Mouse (Mus musculus) spleen, adult 18-20 months (tissue): ENCODE measurements at regions not wholly inside any gene's neighbourhood (a gene's known extent, or its start where the extent isn't known, plus 50 kb on each side); places are given as distances from the start of the nearest gene placed in this dataset.
"Not testable (repeated sequence)": the region's sequence is repeated elsewhere in the genome, so short reads cannot be mapped to it uniquely, and the experiment has no call there.

ENCODE experiments used
- DNase-seq, 2 experiments: peaks; one replicate each; pipeline ENCODE4 v3.0.0; 2022; ENCODE audit warnings: mixed read lengths in 2 of 2

GRCm38 (mm10) chr3:8310379-8311128 is 1299.3 kb downstream of the Zfp704 start:
- no peak for DNase-seq

DNA sequence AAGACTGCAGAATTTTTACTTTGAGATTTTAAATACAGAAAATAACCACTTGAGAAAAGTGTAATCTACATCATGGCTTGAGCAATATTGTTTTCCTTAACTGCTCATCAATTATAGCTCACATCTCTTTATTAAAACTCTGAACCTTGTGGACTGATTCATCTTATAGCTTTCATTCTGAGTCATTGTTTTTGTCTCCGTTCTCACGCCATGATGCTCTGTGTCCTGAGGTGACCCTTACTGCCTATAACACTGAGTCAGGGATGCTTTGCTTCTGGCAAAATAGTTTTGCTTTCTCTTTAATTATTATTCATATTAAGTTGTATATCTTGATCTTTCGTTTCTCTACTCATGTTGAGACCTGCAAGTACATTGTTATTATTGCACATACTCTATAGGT is 1302.6 kb downstream of the Zfp704 start:
- no peak for DNase-seq

DNA sequence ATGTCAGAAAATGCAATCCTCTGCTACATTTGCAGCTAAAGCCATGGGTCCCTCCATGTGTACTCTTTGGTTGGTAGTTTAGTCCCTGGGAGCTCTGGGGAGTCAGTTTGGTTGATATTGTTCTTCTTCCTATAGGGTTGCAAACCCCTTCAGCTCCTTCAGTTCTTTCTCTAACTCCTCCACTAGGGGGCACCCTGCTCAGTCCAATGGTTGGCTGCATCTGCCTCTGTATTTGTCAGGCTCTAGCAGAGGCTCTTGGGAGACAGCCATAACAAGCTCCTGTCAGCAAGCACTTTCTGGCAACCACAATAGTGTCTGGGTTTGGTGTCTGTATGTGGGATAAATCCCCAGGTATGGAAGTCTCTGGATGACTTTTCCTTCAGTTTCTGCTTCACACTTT is 1305.1 kb downstream of the Zfp704 start:
- no peak for DNase-seq

DNA sequence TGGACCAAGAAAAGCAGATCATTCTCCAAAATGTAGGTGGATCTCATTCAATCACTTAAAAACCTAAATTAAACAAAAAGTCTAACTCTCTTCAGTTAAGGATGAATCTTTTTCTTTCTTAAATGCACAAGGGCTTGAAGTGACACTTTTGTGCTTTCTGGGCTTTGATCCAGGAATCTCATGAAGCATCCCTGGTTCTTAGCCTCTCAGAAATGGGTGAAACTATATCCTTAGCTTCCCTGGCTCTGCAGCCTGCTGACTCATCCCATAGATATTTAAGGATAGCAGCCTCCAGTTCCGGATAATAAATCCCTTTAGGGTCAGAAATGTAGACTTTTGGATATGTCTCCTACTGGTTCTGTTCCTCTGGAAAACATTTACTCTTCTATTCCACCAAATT is 1316.8 kb downstream of the Zfp704 start:
- no peak for DNase-seq

- no peak for DNase-seq
These were observed 1320.3 kb downstream of the Zfp704 start for GRCm38 (mm10) chr3:8289558-8289957.

GRCm38 (mm10) chr3:8288437-8288836 is 1321.4 kb downstream of the Zfp704 start:
- no peak for DNase-seq

DNA sequence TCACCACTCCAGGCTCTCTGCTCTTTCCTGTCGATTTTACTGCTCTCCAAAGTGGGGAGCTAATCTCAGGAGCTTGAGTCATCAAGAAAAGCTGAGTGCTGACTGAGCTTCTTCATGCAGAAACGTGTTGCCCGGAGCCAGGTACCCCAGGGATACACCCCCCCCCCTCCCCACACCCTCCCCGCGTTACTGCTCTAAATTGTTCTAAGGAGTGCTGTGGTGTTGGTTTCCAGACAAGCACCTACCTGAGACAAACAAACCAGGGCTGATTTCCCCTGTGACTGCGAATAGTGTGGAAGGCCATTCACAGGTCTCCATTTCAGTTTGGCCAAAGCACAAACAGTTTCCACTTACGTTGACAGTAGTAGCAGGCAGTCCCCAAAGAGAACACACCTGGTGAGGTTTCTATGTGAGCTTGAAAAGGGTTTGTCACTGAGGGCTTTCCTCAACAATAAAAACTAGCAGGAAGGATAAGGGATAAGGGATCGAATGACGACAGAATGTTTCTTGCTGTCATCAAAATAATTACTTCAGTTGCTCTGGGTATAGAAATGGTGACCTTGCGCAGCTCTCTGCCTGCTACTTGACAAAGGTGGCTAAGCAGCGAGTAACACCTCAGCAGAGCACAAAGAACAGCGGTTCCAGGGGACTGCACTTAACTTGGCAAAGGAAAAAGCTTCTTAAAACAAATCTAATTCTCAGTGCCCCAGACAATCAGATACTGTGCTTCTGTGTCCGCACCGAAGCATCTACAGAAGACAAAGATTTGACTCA is 1325.0 kb downstream of the Zfp704 start:
- no peak for DNase-seq

- no peak for DNase-seq
These were observed 1327.5 kb downstream of the Zfp704 start for GRCm38 (mm10) chr3:8282411-8282810.

DNA sequence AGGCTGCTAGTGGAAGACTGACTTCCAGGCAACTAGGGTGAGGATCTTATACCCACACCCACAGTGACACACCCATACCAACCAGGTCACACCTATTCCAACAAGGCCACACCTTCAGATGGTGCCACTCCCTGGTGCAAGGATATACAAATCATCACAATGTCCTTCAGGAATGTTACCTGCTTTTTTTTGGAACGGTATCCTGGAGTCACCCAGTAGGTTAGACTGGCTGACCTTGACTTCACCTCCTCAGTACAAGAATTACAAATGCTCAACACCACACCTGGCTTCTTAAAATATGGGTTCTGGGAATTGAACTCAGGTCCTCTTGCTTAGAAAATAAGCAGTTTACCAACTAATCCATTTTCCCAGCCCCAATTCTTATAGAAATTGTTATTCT is 1333.2 kb downstream of the Zfp704 start:
- no peak for DNase-seq

- no peak for DNase-seq
These were observed 1339.0 kb downstream of the Zfp704 start for GRCm38 (mm10) chr3:8270935-8271298.

DNA sequence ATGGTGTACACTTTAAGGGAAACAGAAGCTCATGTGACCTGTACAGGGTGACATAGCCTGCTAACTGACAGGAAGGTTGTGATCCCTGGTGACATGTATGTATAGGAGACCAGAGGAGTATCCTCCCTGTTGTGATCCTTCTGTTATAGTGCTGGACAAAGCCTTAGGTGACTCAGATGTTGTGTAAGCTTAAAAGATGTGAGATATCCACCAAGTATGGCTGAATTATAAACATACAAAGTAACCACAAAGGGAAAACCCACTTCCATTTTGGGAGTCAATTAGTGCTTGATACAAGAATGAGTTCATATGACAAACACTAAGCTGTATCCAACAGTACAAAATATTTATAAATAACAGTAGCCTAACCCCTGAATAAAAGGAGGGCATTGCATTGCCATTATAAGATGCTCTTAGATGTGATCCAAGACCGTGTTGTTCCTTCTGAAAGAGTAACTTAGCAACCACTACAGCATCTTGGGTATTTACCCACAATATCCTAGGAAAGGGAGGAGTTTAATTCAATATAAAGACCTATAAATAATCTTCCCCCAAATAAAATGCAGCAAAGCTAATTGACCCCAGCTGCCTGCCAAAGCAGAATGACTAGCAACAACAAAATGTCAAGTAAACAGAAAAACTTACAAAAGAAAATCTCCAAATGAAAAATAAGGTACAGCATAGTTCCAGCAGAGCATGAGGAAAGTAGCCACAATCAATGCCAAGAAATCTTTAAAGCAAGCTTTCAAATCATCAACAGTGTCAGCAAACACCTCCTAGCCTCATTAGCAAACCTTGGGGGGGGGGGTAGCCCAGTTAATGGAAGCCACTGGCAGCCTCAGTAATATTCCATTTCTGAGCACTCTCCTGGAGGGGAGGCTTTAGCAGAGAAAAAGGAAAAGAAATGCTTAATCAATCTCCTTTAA is 1339.6 kb downstream of the Zfp704 start:
- DNase-seq: no peak

GRCm38 (mm10) chr3:8265783-8266182 is 1344.1 kb downstream of the Zfp704 start:
- DNase-seq: no peak

GRCm38 (mm10) chr3:8264366-8265033 is 1345.4 kb downstream of the Zfp704 start:
- DNase-seq: no peak

GRCm38 (mm10) chr3:8257293-8257692 is 1352.6 kb downstream of the Zfp704 start:
- no peak for DNase-seq

DNA sequence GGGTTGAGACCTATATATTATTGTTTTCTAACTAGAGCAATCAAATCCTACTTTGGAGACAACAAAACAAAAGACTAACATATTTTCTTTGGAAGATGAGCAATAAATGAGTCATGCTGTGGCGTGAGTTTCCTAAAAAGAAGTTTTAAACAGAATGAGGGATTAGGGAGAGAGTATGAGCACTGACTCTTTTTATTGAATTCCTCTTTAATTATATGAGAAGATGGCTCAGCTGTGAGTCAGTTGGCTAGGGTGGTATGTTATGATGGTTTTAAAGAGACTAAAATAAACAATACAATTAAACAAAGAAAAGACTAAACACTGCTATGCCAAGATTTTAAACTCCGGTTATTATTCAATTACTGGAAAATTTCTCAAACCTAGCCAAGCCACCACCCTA is 1357.6 kb downstream of the Zfp704 start:
- no peak for DNase-seq

- no peak for DNase-seq
These were observed 1361.0 kb downstream of the Zfp704 start for GRCm38 (mm10) chr3:8248911-8249310.

DNA sequence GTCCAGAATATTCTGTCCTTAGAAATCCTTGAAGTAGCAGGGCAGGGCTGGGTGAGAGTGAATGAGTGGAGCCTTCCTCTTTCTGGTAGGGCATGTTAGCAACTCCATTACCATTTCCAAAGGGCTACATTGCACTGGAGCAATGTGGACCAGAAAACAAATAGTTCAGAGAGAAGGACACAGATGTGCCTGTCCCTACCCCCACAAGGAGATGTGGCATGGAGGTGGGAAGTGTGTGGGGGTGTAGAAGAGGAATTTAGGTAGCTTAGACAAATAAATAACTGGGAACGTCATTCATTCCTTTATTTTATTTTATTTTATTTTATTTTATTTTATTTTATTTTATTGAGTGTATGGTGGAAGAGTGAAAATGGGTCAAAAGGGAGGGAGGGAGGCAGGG is 1364.1 kb downstream of the Zfp704 start:
- DNase-seq: peak; percentile 20 to 42

DNA sequence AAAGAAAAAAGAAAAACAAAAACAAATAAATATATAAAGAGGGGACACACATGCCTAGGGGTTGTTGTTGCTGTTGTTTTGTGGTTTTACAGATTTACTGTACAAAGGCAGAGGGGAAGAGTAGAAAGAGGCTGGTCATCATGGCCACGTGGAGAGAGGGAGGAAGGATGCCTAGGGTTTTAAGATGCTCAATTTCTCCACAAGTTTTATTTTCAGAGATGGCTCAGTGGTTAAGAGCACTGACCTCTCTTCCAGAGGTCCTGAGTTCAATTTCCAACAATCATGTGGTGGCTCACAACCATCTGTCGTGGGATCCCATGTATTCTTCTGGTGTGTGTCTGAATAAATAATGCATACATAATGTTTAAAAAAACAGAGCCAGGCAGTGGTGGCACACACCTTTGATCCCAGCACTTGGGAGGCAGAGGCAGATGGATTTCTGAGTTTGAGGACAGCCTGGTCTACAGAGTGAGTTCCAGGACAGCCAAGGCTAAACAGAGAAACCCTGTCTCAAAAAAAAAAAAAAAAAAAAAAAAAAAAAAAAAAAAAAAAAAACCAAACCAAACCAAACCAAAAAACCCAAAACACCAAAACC is 1364.6 kb downstream of the Zfp704 start:
- peak; percentile 18 to 33 for DNase-seq

GRCm38 (mm10) chr3:8244526-8245194 is 1365.2 kb downstream of the Zfp704 start:
- DNase-seq: not testable (repeated sequence)

DNA sequence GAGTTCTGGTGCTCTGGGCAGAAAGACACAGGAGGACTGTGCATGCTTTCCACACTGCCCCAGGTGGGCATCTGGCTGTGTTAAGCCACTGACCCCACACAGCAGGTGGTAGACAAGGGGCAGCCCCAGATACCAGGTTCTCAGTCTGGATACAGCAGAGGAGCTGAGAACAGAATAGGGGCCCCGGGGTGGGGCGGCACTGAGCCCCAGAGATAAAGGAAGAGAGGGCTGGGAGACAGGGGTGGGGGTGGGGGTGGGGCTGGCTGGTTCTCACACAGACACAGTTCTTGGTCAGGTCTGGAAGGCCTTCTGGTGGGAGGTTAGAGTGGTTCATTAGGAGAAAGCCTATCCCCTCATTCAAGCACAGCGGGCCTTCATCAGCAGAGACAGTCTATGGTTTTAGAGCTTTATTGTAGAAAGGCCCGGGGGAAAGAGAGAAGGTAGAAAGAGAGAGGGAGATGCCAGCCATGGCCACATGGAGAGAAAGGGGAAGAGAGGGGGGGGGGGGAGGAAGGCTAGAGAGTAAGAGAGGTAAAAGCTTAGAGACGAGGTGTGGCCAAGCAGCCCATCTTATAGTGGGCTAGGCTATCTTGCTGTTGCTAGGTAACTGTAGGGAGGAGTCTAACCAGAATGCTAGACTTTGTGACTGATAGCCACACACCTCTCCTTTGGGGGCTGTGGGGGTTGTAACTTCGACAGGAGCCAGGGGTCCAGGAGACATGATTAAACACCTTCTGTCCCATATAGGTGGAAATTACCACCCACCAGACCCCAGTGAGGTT is 1403.1 kb downstream of the Zfp704 start:
- no peak for DNase-seq

DNA sequence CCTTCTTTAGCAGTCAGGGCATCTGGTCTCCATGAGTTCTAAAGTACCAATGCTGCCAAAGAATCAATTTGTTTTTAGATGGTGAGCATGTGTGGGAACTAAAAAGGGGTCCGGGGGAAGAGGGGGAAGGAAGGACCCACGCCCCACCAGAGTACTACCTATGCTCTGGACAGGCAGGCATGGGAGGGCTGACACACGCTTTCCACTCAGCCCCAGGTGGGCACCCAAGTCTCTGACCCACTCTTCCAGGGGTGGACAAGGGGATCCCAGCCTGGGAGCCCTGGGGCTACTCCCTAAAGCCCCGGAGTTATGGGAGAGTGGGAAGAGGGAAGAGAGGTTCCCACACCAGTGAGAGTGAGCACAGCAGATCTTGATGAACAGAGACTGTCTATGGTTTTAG is 1446.9 kb downstream of the Zfp704 start:
- DNase-seq: no peak
